24 mouse cellular contexts compared by ENCODE assay signal in the genomic region with DNA sequence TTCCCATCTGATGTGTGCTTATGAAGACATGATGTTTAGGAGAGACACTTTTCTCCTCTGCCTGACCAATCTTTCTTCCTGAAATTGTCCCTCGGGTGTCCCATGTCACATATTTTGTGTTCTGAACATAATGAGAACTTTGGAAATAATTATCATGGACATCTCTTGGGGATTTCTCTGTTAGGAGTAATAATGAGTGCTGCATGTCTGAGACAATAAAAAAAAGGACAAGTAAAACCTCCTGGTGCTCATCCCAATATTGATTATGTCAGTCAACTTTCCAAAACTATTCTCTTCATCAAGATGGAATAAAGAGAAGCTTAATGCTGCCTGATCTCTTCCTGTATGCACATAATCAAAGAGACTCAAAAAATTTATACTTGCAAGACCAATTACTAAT. TPM values are rescaled to one million over a fixed set of nuclear protein-coding genes. Genes with fewer than 3 reads are reported as not detected.
DNase-seq lines count a peak whose midpoint lies in the region; ATAC-seq and TF ChIP-seq lines count a peak whose summit lies in the region.
"Had no signal": no experiment of that assay in that cellular context is flagged by ENCODE, and none has a peak within 500 bp of the region (broad histone marks: within the 10 kb centered on the region; RNA-seq: fewer than 3 reads in every experiment).

A gene (minus strand): TSS at position 101 of the 400 bp plus-strand sequence.

- 64% methylated on average over 1 of the region's 1 CpGs for WGBS in hindbrain, postnatal 0 days
- WGBS in hindbrain, embryonic 13.5 days, result 75% methylated on average over 1 of the region's 1 CpGs

- no peaks in the 10 kb centered on the region for H3K4me1 ChIP-seq in hindbrain, postnatal 0 days (ENCODE audit: insufficient read depth, low read length)
- no peaks in the 10 kb centered on the region for H3K4me1 ChIP-seq in hindbrain, embryonic 13.5 days (replicated peaks)

- no peak within 1 kb of the TSS for H3K27ac ChIP-seq in hindbrain, postnatal 0 days
- no peak within 1 kb of the TSS for H3K27ac ChIP-seq in hindbrain, embryonic 13.5 days

- H3K9ac ChIP-seq in hindbrain, postnatal 0 days (replicated peaks; ENCODE audit: low read length), result no peak within 1 kb of the TSS
- H3K9ac ChIP-seq in hindbrain, embryonic 13.5 days, result no peak within 1 kb of the TSS

- no peaks in the 10 kb centered on the region for H3K36me3 ChIP-seq in hindbrain, postnatal 0 days (ENCODE audit: insufficient read depth, low read length)
- H3K36me3 ChIP-seq in hindbrain, embryonic 13.5 days, result no peaks in the 10 kb centered on the region
- H3K36me3 ChIP-seq: G1E had no signal

- H3K4me2 ChIP-seq in hindbrain, postnatal 0 days (ENCODE audit: low read depth, low read length), result no peak within 1 kb of the TSS
- no peak within 1 kb of the TSS for H3K4me2 ChIP-seq in hindbrain, embryonic 13.5 days

- H3K4me3 ChIP-seq in hindbrain, postnatal 0 days (ENCODE audit: low read length), result no peak within 1 kb of the TSS
- H3K4me3 ChIP-seq in hindbrain, embryonic 13.5 days, result no peak within 1 kb of the TSS

- no peak for TF ChIP-seq CTCF in hindbrain, postnatal 0 days (IDR thresholded peaks at IDR 0.05; ENCODE audit: low read depth)

- H3K27me3 ChIP-seq in hindbrain, postnatal 0 days (ENCODE audit: insufficient read depth, low read length), result no peaks in the 10 kb centered on the region
- no peaks in the 10 kb centered on the region for H3K27me3 ChIP-seq in hindbrain, embryonic 13.5 days
- H3K27me3 ChIP-seq: CH12.LX, Patski had no signal

- DNase-seq in hindbrain, postnatal 0 days (ENCODE audit: low spot score), result peak; percentile 1
- DNase-seq: adrenal gland, adult 2 months; adrenal gland, adult 8-10 months; adrenal gland, postnatal 10 days; adrenal gland, postnatal 14 days; adrenal gland, postnatal 25 days; adrenal gland, postnatal 36 days; B cell, adult 2 months; cerebellum, adult 11 months; cerebellum, adult 11-12 months; cerebellum, adult 18-20 months; cerebellum, adult 2 months had no signal

- ATAC-seq in hindbrain, postnatal 0 days, result no peak
- ATAC-seq in hindbrain, embryonic 13.5 days (ENCODE audit: low FRiP score), result no peak
- ATAC-seq: activated CD4-positive, CD25-positive, alpha-beta regulatory T cell, adult 4 months; CD4-positive, CD25-positive, alpha-beta regulatory T cell, adult 4 months; Patski had no signal

- H3K9me3 ChIP-seq in hindbrain, postnatal 0 days (ENCODE audit: low read length), result no peaks in the 10 kb centered on the region
- no peaks in the 10 kb centered on the region for H3K9me3 ChIP-seq in hindbrain, embryonic 13.5 days

RNA-seq across cellular contexts. Expression of the gene that starts here (rescaled TPM):
- not detected in 2 replicates for total RNA-seq in hindbrain, postnatal 0 days (2014; rRNA removed)
- polyA plus RNA-seq in hindbrain, postnatal 0 days (2015; fragmentation: Nextera tagmentation; extraction: Ambion mirVana), result not detected in 2 replicates
- not detected in 2 replicates for polyA plus RNA-seq in hindbrain, embryonic 13.5 days (2015; fragmentation: Nextera tagmentation; extraction: Ambion mirVana)
- total RNA-seq: adrenal gland, adult 18-20 months; adrenal gland, adult 2 months; adrenal gland, adult 8-10 months; adrenal gland, postnatal 10 days; adrenal gland, postnatal 14 days; adrenal gland, postnatal 25 days; adrenal gland, postnatal 36 days; adrenal gland, postnatal 4 days; CH12.LX; ES-E14; MEL had no signal
- polyA plus RNA-seq: adrenal gland, adult 2 months; brain, embryonic 14.5 days; C2C12; CD4-positive, CD25-positive, alpha-beta regulatory T cell, adult 4 months; cerebellum, adult 2 months; G1E; Patski had no signal

Comparison
In these comparisons a context has a peak if more than half of its experiments do, and no peak if none do; other contexts are left out.
1. Peak in DNase-seq in hindbrain, postnatal 0 days; RNA of the gene not detected or under 1 TPM.